Mouse (Mus musculus) adrenal gland, postnatal 25 days (tissue): ENCODE data around the gene BC037034. TPM values are rescaled to one million over a fixed set of nuclear protein-coding genes. Genes with fewer than 3 reads are reported as not detected.

ENCODE experiments used
- DNase-seq: peaks from one replicate; pipeline ENCODE4 v3.0.0; 2021; ENCODE audit warnings: mixed read lengths
- long read RNA-seq: library from polyadenylated mRNA; stranded (forward); transcript quantifications from one replicate; pipeline ENCODE4 v2.0.0, GENCODE M21; 2021
- total RNA-seq: library from RNA; stranded (reverse); gene quantifications from 2 replicates; pipeline ENCODE4 v1.2.3, GENCODE M21; 2021

BC037034 gene
- total RNA-seq = 31.6 and 38.4 TPM in 2 replicates
- long read RNA-seq, transcript BC037034-201 (11 exons, 2,490 nt) = major isoform, 5 of 18 reads
- long read RNA-seq, partial matches to known transcripts = 2 of 18 reads
- long read RNA-seq, other reads (novel, unspliced or antisense) = 10 of 18 reads

DNA sequence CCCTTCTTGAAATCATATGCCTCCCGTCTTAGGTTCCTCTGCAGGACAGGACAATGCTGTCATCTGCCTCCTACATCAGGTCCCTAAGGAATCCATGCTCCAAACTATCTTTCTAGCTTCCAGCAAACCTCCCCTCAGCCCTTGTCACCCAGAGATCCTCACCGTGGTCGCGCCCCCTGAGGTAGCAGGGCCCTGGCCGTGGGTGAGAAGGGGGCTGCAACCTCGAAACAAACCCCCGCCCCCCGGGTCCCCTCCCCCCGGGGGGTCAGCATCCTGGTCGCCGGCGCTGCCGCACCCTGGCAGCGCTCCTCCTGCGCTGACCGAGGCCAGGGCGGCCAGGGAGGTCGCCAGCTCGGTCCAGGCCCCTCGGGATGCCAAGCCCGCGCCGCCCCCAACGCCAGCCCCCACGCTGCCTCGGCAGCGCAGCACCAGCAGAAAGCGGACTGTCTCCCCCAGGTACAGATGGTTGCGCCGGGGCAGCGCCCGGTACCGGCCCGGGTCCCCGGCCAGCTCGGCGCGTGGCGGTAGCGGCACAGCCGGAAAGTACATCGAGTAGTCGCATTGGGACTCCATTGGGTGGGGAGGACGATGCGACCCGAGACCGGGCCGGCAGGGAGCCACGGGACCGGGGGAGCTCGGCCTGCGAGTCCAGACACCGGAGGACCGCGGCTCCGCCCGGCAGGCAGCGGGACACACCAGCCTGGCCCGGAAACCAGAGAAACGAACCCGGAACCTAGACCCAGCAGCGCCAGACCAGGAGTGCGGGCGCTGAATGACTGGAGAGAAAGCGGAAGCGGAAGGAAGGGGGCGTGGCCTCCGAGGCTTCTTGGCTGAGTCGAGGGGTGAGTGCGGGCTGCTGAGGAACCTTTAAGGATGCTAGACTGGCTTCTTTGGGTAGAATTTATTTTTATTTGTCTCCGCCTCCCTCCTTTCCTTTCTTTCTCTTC, at the start of gene BC037034:
Gene BC037034, minus strand, starts transcription at position 774 of the 947 bp plus-strand sequence.
- DNase-seq = peak; percentile 93

DNA sequence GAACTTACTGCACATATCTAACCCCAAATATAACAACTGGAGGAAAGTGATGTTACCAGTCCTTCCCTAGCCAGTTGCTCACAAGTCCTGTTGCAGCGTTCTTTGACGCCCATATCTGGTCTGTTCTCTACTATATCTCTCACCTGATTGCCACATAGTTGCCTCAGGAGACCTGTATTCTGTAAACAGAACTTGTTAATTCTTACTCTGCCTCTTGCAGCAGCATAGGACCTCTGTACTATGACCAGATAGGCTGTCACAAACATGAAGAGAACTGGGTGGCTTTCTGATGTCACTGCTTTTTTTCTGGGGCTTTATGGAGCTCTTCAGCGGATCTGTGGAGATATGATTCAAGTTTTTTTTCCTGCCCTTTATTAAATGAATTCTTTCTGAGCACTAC, 49.0 kb upstream of the BC037034 start:
- DNase-seq = no peak

DNA sequence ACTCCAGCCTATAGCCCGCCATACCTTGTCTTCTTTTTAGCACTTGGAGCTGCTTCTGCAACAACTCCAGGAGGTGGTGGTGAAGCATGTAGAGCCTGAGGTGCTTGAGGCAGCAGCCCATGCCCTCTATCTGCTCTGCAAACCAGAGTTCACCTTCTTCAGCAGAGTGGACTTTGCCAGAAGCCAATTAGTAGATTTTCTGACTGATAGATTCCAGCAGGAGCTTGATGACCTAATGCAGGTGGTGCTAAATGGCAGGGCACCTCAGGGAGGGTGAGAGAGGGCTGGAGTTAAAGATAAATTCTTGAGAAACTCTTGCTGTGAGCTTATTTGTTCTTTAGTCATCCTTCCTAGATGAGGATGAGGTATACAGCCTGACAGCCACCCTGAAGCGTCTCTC, 35.8 kb upstream of the BC037034 start:
- no peak for DNase-seq

DNA sequence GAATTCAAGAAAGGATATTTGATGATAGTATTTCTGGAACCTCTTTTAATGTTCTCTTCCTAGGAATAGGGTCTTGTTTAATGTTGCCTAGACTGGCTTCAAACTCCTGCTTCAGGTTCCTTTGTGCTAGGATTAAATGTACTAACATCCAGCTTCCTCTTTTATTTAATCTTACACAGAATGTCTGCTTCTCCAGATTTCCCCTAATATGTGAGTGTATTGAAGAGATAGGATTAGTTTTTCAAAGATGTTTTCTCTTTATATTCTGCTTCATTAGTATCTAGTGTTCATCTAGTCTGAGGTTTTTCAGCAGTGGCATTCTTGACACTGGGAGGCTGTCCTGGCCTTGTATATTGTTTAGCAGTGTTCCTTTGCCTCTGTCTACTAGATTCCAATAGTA, 30.3 kb upstream of the BC037034 start:
- no peak for DNase-seq

DNA sequence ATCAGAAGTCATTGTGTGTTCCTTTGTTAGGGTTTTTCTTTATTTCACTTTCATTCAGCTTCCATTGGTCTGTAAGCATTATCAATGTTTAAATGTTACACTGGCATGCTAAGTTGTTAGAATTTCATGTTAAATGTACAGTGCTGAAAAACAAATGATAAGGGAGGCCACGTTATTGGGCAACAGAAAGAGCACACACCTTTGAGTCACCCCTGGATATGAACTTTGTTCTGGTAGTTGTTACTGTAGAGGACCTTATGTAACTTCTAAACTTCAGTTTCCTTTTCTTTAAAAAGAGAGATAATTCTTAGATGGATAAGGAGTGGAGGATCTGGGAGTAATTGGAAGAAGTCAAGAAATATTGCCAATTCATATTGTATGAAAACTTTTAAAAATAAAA, 27.8 kb upstream of the BC037034 start:
- DNase-seq = no peak

DNA sequence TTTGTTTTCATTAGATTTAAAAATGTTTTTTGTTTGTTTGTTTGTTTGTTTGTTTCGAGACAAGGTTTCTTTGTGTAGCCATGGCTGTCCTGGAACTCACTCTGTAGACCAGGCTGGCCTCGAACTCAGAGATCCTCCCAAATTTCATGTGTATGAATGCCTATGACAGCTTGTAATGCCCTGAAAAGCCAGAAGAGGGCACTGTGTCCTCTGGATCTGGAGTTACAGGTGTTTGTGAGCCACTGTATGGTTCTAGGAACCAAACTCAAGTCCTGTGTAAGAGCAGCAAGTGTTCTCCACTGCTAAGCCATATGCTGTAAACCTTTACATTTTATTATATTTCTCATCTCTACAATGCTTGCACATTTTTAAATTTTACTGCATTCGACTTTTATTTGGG, 24.0 kb upstream of the BC037034 start:
- DNase-seq = no peak

DNA sequence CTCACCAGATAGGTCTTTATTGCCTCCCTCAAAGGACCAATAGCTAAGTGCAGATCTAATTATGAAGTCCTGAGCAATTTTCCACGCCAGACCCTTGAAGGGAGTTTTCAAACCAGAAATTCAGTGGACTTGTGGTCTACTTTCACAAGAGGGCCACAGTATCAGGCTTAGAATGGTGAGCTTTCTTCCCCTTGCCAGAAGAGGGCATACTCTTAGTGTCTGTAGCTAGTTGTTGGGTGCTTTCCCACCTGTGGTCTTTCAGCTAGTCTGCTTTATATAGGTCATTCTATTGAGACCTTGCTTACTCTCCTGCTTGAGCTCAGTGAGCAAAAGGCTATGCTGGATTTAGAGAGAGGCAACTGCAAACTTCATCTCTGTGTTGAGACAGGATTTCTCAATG, 19.7 kb upstream of the BC037034 start:
- no peak for DNase-seq

DNA sequence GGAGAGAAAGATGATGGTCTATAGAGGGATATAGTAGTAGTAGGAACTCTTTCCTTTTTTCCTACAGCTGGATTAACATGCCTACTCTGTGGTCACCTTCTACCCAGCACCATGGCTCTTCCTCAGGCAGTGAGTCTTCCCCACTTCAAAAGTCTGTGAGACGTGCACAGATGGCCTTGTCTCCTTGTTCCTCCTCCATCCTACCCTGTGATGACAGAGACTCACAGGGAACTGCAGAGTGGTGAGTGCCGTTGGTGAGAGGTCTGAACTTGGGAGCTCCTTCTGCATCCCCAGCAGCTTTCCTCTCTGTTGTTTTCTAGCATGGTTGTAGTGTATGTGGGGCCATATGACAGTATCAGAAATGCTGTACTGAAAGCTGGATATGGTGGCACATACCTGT, 18.0 kb upstream of the BC037034 start:
- no peak for DNase-seq

DNA sequence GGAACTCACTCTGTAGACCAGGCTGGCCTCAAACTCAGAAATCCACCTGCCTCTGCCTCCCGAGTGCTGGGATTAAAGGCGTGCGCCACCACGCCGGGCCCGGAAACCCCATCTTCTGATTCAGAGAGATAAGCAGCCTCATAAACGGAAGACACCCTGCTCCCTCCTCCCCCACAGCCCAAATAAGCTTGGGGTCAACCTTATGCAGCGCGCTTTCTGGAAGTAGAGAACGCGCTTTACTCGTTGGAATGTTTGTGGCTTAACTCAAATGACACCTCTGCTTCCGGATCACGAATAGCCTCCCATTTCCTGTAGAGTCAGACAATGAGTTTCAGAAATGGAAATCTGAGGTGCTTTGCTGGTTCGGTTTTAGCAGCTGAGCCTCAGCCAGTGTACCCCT, 17.0 kb upstream of the BC037034 start:
- DNase-seq = no peak

DNA sequence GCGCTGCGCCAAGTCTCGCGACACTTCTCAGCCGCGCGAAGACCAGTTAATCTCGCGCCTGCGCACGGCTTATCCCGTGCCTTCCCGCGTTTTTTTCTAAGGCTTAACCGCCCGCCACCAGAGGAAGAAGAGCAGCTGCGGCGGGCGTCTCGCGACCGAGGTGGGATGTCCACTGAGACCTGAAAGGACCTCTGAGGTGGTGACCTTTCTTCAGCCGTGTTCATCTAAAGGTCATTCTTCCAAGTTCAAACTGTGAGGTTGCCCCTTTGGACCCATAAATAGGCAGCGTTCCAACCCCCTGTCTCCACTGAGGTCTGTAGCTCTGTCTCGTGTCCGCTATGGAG, 16.6 kb upstream of the BC037034 start:
- DNase-seq = no peak

DNA sequence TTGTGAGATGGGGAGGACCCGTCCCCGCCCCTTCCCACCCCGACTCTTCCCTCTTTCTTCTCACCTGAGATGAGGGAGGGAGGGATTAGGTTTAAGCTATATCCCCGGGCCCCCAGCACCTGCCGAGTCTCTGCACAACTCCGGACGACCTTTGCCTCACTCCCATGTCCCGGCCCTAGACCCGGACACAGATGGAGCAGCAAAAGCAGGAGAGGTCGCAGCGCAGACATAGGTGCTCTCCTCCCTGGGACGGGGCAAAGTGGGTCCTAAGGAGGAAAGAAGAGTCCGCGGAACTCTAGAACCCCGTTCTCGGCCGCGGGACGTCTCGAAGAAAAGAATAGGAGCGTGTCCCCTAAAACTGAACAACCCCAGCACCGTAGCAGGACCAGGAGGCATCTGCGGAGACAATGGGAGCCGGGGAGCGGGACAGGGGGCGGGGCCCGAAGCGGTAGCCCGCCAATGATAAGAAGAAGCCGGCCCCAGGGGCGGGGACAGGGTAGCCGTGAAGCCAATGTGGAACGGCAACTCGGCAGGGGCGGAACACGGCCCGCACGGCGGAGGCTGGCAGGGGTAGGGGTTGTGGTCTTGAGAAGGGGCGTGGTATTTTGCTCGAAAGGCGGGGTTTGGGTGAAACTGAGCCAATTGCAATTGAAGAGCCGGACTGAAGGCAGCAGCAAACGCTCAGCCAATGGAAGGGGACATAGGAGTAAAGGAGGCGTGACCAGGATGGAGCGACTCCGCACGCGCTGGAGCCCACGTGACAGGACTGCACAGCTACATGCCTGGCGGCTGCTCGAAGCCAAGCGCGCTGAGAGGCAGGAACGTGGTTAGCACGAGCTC, 16.0 kb upstream of the BC037034 start, which contains the start of the genes Gm43720, Gpc2 and Stag3:
Gene Gm43720, minus strand, starts transcription at position 374 of the 840 bp plus-strand sequence.
Gene Gpc2, minus strand, starts transcription at position 421 of the 840 bp plus-strand sequence.
Gene Stag3, plus strand, starts transcription at position 656 of the 840 bp plus-strand sequence.
- DNase-seq = peak; percentile 85

DNA sequence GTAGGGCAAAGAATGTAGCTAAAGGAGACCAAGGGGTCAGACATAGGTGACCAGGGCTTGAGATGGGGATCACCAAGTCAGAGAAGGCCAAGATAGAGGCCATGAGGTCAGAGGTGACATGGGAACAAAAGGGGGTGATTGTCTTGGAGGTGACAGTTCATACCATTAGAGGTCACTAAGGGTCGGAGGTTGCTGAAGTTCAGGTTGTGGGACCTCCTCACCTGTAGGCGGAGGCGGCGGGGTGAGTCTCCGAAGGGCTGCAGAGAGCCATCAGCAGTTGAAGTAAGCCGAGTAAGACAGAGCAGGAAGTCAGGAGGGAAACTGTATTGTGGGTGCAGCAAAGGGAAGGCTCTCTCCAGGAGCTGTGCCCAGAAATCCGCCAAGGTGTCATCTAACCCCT, 14.2 kb upstream of the BC037034 start:
- DNase-seq = no peak

DNA sequence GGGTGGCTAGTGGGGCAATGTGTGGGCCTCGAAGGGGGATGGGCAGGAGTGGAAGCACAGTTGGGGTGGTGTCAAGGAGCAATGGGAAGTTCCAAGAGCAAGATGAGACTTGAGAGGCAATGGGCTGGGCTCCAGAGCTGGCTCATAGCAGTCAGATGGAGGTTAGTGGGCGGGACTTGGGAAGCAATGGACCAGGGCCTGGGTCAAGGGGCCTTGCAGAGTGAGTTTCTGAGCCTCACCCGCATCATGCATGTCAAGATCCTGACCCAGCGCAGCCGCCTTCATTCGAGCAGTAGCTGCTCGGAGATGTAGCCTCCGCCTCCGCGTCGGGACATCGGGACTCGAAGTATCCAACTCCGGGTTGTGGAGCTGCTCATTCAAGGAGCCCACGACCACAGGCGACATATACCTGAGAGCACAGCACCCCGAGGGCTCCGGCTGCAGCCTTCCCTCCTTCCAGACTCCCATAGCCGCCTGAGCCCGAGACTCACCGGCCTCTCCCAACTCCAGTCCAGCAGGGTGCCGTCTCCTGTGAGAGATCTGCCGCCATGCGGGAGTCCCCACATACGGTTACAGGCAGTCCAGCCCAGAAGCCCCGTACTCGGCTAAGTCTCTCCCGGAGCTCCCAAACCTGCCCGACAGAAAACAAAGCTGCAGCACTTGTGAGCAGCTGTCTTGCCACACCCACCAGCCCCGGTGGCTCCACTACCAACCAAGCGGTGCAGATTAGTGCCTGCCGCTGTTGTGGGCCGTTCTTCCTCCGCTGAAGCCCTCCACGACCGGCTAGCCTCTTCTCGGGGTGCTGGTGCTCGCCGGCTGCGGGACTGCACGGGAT, 11.6 kb upstream of the BC037034 start:
- DNase-seq = no peak

DNA sequence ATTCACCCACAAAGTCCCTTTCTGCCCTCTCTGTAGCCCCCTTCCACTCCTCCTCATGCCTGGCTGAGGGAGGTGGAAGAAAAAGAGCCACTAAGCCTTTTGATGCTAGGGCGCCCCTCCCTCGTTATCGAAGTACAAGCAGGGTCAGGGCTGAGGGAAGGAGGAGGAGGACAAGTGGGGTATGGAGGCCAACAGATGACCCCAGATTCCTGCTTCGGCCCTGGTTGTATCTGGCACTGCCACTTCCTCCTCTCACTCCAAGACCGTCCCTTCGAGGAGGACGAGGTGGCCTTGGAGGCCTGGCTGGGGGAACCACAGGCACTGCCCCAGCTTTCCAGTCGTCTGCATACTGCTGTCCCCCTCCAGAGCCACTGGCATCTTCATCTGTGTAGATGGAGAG, 10.4 kb upstream of the BC037034 start:
- no peak for DNase-seq

DNA sequence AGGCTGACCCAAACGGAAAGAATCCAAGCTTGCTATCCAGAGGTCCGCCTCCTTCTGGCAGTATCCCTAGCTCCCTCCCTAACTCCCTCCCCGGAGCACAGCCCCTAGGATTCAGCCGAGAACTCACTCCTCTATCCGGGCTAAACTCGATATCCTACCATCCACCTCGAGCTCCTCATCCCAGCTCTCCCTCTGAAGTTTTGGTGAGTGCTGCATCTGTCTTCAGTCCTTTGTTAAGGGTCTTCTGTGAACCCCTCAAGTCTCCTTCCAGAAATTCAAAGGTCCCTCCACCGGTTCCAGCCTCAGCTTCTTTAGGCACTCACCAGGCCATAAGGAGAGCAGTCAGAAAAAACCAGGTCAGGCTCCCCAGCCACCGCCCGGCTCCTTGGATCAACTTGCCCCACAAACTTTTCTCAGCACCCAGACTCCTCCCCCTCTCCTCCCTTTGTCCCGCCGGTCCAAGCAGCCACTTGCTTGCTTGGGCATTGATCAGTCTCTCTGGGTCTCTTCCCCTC, 8.6 kb upstream of the BC037034 start, which contains the start of gene Gal3st4:
Gene Gal3st4, minus strand, starts transcription at position 432 of the 515 bp plus-strand sequence.
- DNase-seq = no peak

DNA sequence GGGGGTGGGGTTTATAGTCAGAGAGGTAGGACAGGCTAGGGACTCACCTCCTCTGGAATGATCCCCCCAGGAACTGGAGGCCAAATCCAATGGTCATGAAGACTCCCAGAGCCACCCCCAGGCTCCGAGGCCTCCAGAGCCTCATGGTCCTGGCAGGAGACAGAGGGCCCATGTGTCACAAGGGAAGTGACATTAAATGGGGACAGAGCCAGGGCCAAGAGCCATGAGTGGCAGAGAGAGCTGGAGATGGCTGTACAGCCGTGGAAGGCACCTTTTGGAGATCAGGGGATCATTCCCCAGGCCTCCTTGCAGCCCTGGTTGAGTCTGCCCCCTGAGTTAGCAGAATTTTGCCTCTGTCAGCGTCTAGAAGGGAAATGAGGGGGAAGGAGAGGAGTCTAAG, 7.4 kb upstream of the BC037034 start:
- DNase-seq = no peak

DNA sequence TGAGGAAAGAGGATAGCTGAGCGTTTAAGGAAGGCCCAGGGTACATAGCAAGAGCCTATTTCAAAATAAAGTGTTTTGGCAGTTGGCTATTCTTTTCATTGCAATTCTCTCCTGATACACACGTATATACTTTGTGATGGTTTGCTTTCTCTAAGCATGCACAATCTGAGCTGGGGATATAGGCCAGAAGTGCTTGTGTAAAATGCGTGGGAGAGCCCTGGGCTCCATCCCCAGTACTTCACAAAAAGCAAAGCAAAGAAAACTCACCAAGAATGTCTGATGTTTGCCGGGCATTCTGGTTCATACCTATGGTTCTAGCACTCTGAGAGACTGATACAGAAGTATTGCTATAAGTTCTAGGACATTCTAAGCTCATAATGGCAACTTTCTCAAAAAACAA, 5.1 kb upstream of the BC037034 start:
- no peak for DNase-seq

DNA sequence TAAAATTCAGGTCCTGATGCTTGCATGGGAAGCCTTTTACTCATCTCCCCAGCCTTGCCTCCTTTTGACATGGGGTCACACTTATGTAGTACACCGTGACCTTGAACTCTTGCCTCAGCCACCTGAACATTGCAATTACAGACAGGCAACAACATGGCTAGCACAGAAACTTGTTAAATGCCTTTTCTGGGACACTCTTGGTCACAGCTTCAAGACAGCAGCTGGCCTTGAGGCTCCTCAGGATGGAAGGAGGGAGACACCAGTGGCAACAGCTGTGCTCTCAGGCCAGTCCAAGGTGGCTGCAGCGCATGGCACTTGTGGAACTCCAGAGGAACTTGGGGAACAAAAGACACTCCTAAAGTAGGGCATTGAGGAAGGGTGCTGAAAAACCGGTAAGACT, 3.3 kb upstream of the BC037034 start:
- no peak for DNase-seq

DNA sequence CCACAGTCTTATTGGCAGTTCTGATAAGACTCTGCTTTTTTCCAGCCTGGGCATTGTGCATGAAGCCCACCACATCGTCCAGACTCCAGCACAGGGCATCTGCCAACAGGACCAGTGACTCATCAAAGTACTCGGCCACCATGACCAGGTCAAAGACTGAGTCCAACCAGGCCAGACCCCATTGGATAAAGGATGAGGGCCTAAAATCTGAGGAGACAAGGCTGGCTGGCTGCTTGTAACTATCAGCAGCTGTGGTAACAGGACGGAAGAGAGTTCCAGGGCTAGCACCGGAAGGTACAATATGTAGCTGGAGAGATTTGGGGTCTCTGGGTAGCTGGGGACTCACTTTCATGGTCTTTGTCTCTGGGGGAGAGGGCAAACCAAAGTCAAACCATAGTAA, 1.9 kb upstream of the BC037034 start:
- no peak for DNase-seq

DNA sequence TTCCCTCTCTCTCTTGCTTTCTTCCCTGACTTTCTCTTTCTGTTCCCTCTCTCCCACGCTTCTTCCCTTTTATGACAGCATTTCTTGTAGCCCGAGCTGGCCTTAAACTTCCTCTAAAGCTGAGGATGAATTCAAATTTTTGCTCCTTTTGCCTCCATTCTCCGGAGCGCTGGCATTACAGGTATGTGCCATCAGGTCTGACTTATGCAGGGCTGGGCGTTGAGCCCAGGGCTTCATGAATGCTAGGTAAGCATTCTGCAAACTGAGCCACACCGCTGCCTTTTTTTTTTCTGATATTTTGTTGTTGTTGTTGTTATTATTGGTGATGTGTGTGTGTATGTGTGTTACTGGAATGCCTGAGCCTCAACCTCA, 360 bp upstream of the BC037034 start:
- no peak for DNase-seq

DNA sequence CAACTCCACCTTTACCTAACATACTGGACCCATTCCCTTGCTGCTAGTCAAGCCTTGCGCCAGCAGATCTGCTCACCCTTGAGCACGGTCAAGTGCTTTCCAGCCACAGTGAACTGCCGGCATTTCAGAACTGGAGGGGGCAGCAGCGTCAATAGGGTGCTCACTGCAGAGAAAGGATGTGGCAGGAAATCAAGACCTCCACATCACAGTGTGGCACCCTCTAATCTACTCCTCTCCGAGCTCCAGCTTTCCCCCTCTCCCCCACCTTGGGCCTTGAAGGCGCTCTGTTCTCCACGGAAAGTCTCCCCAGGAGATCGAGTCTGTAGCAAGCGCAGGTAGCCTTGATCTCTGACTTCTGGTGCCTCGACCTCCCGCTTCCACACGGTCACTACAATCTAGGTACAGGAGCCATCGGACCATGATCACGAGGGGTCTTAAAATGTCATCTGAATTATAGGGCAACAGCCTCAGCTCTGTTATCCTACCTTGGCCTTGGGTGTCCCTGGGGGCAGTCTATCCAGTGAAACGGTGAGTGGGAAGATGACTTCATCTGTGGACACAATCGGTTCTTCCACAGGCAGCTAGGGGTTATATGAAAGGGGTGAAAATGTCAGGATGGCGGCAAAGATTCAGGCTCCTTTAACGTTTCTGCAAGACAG, 1.1 kb downstream of the BC037034 start:
- DNase-seq = no peak
